Mouse (Mus musculus) E14TG2a.4 (cell line): ENCODE results near the gene 3830406C13Rik.

Experiments
- H3K27me3 ChIP-seq: 2 replicates; pipeline ENCODE4 v1.6.1; 2014; ENCODE audit warnings: low read length, control low read depth; ENCODE audit not compliant: insufficient read depth
- H3K36me3 ChIP-seq: 2 replicates; pipeline ENCODE4 v1.6.1; 2014; ENCODE audit warnings: low read length, control low read depth; ENCODE audit not compliant: insufficient read depth
- H3K4me1 ChIP-seq: replicated peaks from 2 replicates; pipeline ENCODE4 v1.6.1; 2014; ENCODE audit warnings: low read depth, low read length, control low read depth
- H3K4me3 ChIP-seq: replicated peaks from 2 replicates; pipeline ENCODE4 v1.5.1; 2014; ENCODE audit warnings: mild to moderate bottlenecking, low read length
- H3K9me3 ChIP-seq: 2 replicates; pipeline ENCODE4 v1.6.1; 2014; ENCODE audit warnings: low read length, control low read depth
- CTCF ChIP-seq: conservative IDR thresholded peaks from 2 replicates; pipeline ENCODE4 v1.5.1; 2014; ENCODE audit warnings: low read length
- NANOG ChIP-seq: IDR thresholded peaks from 2 replicates; pipeline ENCODE4 v1.6.1; 2014; ENCODE audit warnings: borderline replicate concordance, low read length, mixed read lengths
- POU5F1 ChIP-seq: IDR thresholded peaks from 2 replicates; pipeline ENCODE4 v1.6.1; 2014; ENCODE audit warnings: low read length, borderline replicate concordance

3830406C13Rik gene

DNA sequence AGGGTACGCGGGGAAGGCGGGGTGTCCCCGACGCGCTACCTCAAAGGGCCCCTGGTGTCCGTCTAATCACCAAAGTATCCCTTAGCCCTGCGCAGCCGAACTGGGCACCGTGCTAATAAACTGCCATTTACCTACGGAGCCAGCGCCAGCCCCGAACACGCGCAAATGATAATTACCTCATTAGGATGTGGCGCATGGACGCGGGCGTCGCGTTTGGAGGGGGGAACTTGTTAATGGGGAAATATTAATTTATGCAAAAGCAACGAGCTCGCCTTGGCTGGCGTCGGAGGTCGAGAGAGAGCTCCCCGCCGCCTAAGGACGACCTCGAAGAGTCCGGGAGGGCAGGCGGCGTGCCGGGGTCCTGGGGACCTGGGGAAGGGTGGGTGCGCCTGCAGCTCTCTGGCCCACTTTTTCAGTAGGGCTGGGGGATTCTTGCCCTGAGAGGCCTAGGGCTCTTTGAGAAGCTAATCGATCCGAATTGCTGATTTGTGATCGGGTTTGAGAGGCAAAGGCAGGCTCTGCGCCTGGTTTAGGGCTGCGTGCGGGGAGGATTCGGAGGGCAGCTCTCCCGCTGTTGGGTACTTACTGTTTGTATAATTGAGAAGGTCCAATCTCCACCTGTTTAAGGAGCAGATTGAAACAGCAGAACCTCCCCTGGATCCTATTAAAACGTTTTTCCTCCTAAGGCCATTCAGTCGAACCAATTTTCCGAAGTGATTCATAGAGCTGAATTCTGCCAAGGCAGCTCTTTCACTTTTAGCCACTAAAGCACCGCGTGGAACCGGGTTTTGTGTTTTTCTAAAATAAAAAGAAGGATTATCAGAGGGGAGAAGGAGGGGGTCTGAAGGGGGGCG is 62.3 kb downstream of the 3830406C13Rik start:
- peak overlapping the region; percentile 68 for H3K4me3 ChIP-seq
- peaks cover 57% of the 10 kb centered on the region for H3K4me1 ChIP-seq
- H3K9me3 ChIP-seq = no peaks in the 10 kb centered on the region
- H3K36me3 ChIP-seq = no peaks in the 10 kb centered on the region
- TF ChIP-seq CTCF (no peak), NANOG (no peak), POU5F1 (0 out of 2 replicates have a peak, but pooled peaks have one; percentile 4)
- peaks cover 96% of the 10 kb centered on the region for H3K27me3 ChIP-seq

DNA sequence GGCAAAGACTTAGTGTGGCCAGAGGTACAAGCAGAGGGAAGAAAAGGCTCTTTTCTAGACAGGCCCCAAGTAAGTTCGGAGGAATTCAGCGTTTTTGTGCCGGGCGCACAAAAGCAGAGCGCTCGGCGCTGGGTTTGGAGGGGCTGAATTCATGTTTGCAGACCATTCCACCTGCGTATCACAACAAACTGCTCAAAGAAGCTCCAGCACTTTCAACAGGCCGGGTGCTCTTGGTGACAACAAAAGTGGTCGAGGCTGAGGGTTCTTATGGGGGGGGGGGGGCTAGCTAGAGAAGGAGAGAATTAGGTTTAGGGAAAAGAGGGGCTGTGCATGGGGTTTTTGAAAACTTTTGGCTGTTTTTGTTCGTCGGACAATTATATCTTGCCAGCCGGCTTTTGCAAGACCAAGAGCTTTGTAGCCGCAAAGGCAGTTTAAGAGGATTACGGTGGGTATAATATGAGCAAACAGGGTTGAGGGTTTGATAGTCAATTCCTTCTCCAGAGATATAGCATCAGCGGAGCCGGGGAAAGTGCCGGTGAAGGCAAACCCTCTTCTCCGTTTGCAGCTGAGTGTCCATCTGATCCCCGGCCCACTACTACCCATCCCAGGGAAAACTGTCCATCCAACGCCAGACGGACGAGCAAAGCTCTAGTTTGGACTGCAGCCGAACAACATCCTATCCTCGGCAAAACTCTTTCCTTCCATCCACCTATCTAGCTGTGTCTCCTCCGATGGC is 63.1 kb downstream of the 3830406C13Rik start:
- Histone ChIP-seq H3K36me3 (no peaks in the 10 kb centered on the region), H3K9me3 (no peaks in the 10 kb centered on the region), H3K4me3 (peak overlapping the region; percentile 68; the same call in 1 of the 2 replicates), H3K4me1 (peaks cover 49% of the 10 kb centered on the region), H3K27me3 (peaks cover 93% of the 10 kb centered on the region)
- TF ChIP-seq CTCF (no peak), POU5F1 (no peak), NANOG (no peak)

DNA sequence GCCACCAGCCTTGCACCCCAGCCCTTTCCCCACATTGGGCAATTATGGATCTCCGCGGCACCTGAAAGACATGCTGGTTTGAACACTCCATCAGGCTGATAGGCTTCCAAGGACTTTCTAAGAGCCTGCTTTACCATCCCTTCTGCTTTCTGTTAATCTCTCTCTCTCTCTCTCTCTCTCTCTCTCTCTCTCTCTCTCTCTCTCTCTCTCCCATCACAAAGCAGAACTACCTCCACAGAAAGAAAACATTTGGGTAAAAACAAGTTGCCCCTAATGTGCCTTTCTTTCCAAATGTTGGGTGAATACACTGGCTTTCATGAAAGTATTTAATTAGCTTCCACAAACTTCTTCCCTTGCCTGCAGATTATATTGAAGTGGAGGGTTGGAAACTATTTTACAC is 64.1 kb downstream of the 3830406C13Rik start, which contains the start of gene Fezf2:
TSS of gene Fezf2 (minus strand) at position 101 of the 400 bp plus-strand sequence.
- Histone ChIP-seq H3K27me3 (peaks cover 88% of the 10 kb centered on the region), H3K4me3 (no peak within 1 kb of the TSS)
- no peak for TF ChIP-seq POU5F1

DNA sequence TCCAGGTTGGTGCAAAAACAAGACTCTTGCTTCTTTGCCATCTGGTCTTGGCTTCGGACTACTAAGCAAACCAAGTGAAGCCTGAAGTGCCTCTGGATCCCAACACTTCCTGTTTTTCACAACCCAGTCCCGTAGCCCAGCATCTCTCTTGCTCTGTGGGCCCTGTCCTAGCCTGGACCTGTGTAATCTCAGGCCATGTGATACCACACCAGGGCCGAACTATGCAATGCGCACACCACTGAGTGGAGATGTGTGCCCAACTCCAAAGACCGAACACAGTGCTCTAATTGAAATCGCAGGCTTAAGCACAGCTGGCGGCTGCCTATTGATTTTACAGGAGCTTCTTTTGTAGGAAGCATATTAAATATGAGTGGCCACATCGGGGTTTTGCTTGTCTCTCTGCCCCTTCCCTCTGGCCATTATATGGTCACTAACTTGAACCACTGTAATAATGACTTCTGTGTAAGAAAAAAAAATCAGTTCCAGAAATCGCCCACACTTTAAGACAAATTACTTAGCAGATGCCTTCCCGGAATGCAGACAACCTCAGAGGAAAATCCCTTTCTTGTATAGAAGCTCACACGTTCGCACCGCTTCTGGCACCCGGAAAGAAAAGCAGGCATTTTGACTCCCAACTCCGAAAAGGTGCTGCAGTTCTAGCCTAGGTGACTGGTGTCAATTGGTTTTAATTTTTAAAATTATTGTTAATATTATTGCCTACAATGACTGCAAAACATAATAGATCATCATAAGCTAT is 65.5 kb downstream of the 3830406C13Rik start:
- no peaks in the 10 kb centered on the region for H3K9me3 ChIP-seq
- TF ChIP-seq POU5F1 (no peak), NANOG (no peak), CTCF (no peak)
- peaks cover 32% of the 10 kb centered on the region for H3K4me1 ChIP-seq

More for the DNA sequence above, 64.1 kb downstream of the 3830406C13Rik start, which contains the start of gene Fezf2:
- Histone ChIP-seq H3K4me1 (peaks cover 40% of the 10 kb centered on the region), H3K9me3 (no peaks in the 10 kb centered on the region), H3K36me3 (no peaks in the 10 kb centered on the region)

DNA sequence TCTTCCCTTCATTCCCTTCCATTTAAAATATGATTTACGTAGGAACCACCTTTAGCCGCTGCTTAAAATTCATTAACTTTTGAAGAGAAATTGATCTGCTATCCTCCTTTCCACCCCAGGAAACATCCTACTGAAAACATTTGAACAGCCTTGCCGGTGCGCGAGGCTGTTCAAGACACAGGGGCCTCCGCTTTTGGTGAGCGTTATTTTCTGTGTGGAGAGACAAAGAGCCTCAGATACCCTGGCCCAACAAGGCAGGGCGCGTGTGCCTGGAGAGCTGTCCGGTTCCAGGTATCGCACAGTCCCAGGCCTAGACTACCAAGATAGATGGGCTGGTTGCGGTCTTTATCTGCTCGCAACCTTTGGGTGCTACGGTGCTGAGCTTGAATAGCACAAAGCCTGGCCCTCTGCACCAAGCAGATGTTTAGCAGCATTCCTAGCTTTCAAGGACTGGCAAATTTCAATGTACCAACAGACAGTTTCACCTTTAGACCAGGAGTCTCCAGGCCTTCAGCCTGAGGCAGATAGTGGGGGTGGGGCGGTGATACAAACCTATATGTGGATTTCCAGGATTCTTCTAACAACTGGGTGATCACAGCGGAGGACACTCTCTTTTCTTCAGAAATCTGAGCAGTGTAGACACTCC is 66.4 kb downstream of the 3830406C13Rik start:
- Histone ChIP-seq H3K4me3 (no peak overlapping the region), H3K4me1 (peaks cover 25% of the 10 kb centered on the region), H3K27me3 (peaks cover 65% of the 10 kb centered on the region), H3K9me3 (no peaks in the 10 kb centered on the region), H3K36me3 (no peaks in the 10 kb centered on the region)
- TF ChIP-seq POU5F1 (no peak), NANOG (no peak)

More for the DNA sequence above, 65.5 kb downstream of the 3830406C13Rik start:
- Histone ChIP-seq H3K27me3 (peaks cover 74% of the 10 kb centered on the region), H3K36me3 (no peaks in the 10 kb centered on the region), H3K4me3 (no peak overlapping the region)
